Mouse (Mus musculus) lung, postnatal 0 days (tissue): Measurements from ENCODE around the gene Lrrc20.

ENCODE experiments used
- CTCF ChIP-seq: IDR thresholded peaks from 2 replicates; pipeline ENCODE4 v1.5.1; 2016; ENCODE audit warnings: antibody characterized with exemption, mild to moderate bottlenecking
- EP300 ChIP-seq: IDR thresholded peaks from 2 replicates; pipeline ENCODE4 v1.6.1; 2016; ENCODE audit warnings: antibody characterized with exemption, mild to moderate bottlenecking, control low read depth

DNA sequence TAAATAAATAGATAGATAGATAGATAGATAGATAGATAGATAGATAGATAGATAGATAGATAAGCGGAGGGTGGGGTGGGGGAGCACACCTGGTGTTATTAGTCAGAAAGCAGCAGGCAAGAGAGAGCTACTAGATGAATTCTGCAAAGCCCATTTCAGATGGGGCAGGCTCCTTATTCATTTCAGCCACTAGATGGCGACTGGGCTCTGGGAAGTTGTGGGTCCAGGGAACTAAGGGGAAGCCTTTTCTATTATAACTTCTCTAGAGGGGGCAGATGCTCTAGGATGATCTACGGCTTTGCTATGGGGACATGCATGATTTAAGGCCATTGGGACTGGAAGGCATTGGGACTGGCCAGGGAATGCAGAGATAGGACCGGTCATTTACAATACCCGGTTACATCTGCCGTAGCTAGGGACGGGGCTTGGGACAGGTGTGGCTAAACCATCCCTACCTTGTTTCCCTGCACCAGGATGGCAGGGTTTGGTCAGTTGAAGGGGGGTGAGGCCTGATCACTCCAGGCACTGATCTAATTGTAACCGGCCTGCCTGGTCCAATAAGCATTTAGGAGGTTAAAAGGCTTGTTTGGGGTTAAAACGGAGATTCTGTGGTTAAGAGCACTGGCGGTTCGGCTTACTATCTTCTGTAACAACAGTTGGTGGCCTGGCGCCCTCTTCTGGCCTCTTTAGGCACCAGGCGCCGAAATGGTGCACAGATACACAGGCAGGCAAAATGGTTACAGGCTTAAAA, 126.9 kb downstream of the Lrrc20 start:
- TF ChIP-seq CTCF (peak; percentile 83), EP300 (no peak)
